Mouse (Mus musculus) brain, adult 2 months (tissue): Measurements from ENCODE around the gene Hist2h4.
"Not testable (repeated sequence)": the region's sequence is repeated elsewhere in the genome, so short reads cannot be mapped to it uniquely, and the experiment has no call there.

Experiments
- DNase-seq: peaks from one replicate; pipeline ENCODE4 v3.0.0; 2011; ENCODE audit warnings: low read depth, low spot score

Hist2h4 gene

DNA sequence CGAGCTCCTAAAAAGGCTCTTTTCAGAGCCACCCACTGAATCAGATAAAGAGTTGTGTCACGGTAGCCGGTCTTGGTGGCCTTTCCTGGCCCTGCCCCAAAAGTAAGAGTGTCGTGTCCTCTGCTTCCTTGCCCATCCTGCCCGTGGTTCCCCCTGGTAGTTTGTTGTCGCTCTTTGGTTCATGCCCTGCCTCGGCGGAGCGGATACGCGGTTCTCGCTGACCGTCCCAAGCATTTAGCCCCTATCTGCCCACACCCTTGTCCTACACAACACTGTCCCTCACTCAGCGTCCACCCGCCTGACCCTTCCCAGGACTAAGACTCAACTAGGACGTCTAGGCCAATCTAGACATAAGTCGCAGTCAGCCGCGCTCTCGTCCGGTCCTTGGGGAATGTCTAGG is 17.1 kb downstream of the Hist2h4 start:
- DNase-seq = not testable (repeated sequence)

- peak; percentile 91 for DNase-seq
Measured at GRCm38 (mm10) chr3:96245003-96245886, 17.9 kb downstream of the Hist2h4 start, which contains the start of gene Hist2h2aa1. Gene Hist2h2aa1, plus strand, starts transcription at chr3:96245497.

DNA sequence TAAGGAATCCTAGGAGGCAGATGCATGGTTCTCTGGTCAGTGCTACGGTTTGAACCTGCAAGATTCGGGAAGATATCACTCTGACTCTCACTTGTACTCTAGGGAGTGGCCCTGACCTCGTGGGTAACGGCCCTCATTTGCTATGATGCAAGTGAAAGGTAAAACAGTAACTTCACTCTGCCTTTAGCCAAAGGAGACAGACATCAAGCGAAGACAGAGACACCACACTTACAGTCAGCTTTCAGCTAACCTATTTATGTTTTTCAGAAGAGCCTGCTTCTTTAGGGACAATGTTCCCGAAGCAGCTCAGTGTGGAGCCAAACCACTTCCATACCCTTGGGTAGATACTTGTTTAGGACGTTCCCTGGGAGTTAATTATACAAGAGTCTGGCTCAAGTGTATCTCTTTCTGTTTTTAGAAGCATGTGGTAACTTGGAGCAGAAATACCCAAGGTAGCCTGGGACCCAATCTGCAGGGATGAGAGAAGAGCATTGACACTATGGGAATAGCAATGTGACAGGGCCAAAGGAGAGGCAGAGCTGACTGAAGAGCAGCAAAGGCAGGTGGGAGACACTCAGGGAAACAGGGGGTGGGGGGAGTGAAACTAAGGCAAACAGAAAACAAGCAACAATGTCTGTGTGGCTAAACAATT is 19.1 kb downstream of the Hist2h4 start:
- DNase-seq = no peak

DNA sequence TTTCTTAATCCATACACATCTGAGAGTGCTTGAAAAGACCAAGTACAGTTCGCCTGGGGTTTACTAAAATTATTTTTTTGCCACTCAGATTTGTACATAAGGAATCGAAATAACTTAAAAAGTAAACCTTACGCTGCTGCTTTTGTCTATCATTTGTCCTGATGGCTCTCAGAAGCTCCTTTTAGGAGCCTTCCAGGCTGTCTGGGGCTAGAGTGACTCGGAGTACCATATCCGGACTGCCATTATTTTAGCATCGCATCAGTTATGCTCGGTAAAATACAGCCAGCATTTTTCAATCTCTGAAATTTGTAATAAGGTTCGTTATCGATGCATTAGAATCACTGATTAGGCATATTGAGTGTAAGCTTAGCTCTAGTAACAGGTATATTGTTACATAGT is 22.3 kb downstream of the Hist2h4 start:
- no peak for DNase-seq

- DNase-seq = peak; percentile 90
Measured at GRCm38 (mm10) chr3:96239949-96240798, 22.9 kb downstream of the Hist2h4 start, which contains the start of gene Hist2h2aa2. Gene Hist2h2aa2, minus strand, starts transcription at chr3:96240276.

- DNase-seq = not testable (repeated sequence)
Measured at GRCm38 (mm10) chr3:96238954-96239793, 23.9 kb downstream of the Hist2h4 start, which contains the start of gene Hist2h3c2. Gene Hist2h3c2, minus strand, starts transcription at chr3:96239127.

GRCm38 (mm10) chr3:96237904-96238511 is 25.1 kb downstream of the Hist2h4 start:
- DNase-seq = no peak

GRCm38 (mm10) chr3:96237335-96237903 is 25.7 kb downstream of the Hist2h4 start:
- no peak for DNase-seq

- DNase-seq = no peak
Measured at GRCm38 (mm10) chr3:96236834-96237334, 26.2 kb downstream of the Hist2h4 start.

DNA sequence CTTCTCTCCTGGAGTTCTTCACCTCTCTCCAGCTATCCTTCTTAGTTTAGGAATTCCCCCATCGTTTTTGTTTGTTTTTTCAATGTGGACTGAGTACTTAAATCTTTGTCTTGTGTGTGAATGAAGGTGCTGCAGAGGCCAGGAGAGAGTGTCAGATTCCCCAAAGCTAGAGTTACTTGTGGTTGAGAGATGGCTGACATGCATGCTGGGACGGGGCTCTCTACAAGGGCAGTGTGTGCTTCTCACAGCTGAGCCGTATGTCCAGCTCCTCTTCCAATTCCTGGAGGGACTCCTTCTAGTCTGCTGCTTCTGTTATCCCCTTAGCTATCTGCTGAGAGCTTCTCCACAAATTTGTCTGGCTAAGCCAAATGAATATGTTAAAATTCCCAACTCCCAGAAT is 27.3 kb downstream of the Hist2h4 start:
- DNase-seq = no peak

GRCm38 (mm10) chr3:96234914-96235313 is 28.2 kb downstream of the Hist2h4 start:
- no peak for DNase-seq

GRCm38 (mm10) chr3:96231758-96232120 is 31.4 kb downstream of the Hist2h4 start:
- no peak for DNase-seq

GRCm38 (mm10) chr3:96230910-96231757 is 32.0 kb downstream of the Hist2h4 start:
- DNase-seq = no peak

- no peak for DNase-seq
Measured at GRCm38 (mm10) chr3:96230404-96230803, 32.7 kb downstream of the Hist2h4 start.

GRCm38 (mm10) chr3:96228828-96229227 is 34.3 kb downstream of the Hist2h4 start:
- DNase-seq = no peak

DNA sequence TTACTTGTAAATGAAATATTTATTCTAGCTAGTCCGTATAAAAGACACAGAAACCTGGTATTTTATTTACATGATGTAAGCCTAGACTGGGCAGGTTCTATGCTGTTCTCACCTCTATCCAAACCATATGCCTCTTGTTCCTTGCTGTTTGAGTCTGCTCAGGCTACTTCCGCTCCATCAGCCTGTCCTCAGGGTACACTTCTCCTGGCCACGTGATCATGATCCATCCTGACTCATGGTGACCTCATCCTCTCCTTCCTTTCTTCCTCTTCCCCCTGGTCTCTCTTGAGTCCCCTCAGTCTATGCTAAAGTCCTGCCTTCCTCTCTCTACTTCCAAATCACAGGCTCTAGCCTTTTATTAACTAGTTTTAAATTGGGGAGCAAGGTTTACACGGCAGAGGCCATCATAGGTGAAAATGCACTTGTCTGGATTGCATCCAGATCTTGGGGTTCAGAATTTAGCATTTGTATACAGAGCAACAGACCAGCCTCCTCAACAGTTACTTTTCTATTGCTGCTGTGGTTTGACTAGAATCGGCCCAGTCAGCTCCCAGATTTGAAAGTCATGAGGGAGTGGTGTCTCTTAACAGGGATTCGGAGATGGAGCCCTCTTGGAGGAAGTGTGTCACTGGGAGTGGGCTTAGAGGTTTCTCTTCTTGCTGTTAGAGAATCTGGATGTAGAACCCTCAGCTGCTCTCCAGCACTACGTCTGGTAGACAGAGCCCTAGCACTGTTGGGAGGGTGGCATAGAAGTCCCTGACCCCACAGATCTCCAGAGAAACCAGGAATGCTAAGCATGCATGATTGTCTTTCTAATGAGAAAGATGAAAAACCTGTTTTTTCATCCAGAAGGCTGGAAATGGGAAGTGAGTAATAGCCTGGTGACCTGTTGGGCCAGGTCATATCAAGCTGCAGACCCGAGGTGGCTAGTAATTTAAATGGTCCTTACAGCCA is 36.1 kb downstream of the Hist2h4 start:
- peak; percentile 54 for DNase-seq

- DNase-seq = no peak
Measured at GRCm38 (mm10) chr3:96225421-96225820, 37.7 kb downstream of the Hist2h4 start.

DNA sequence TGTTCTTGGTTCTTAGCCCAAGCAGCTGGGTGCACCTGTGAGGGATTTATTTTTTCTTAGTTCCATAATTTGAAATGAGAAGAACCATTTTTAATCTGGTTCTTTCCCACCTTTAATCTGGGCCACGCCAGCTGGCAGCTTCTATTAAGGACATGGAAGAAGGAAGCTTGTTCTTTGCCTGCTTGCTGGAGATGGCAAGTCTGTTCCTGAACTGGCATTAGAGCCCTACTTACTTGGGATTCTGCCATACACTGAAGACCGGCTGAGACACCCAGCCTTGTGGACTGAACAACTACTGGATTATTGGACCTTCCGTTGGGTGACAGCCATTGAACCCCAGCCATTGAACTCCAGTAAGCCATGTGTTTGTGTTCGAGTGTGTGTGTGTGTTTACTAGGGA is 40.3 kb downstream of the Hist2h4 start:
- DNase-seq = peak; percentile 28
